Mouse (Mus musculus) embryonic facial prominence, embryonic 15.5 days (tissue): ENCODE results near the gene Miga1. TPM values are rescaled to one million over a fixed set of nuclear protein-coding genes. Genes with fewer than 3 reads are reported as not detected.
A peak's percentile ranks its signal among the peaks of the same experiment; 100 is the strongest.
"Not testable (repeated sequence)": the region's sequence is repeated elsewhere in the genome, so short reads cannot be mapped to it uniquely, and the experiment has no call there.

Experiments
- ATAC-seq: fragments of 200-750 bp; cut with Nextera tagmentation; 2 replicates; pipeline ENCODE4 v1.8.0; 2017; ENCODE audit warnings: low read depth, moderate TSS enrichment; ENCODE audit not compliant: insufficient number of reproducible peaks, low FRiP score, low TSS enrichment
- H3K27ac ChIP-seq: fragments of 300-500 bp; sonication (generic); replicated peaks from 2 replicates; pipeline ENCODE4 v1.5.1; 2015; ENCODE audit warnings: mild to moderate bottlenecking, inconsistent platforms
- H3K27me3 ChIP-seq: fragments of 300-500 bp; sonication (generic); 2 replicates; pipeline ENCODE4 v1.6.1; 2015; ENCODE audit warnings: inconsistent platforms
- H3K36me3 ChIP-seq: fragments of 300-500 bp; sonication (generic); 2 replicates; pipeline ENCODE4 v1.6.1; 2015; ENCODE audit warnings: mild to moderate bottlenecking, inconsistent platforms
- H3K4me1 ChIP-seq: fragments of 300-500 bp; sonication (generic); 2 replicates; pipeline ENCODE4 v1.6.1; 2015; ENCODE audit warnings: inconsistent platforms
- H3K4me2 ChIP-seq: fragments of 300-500 bp; sonication (generic); replicated peaks from 2 replicates; pipeline ENCODE4 v1.6.1; 2015; ENCODE audit warnings: mild to moderate bottlenecking, inconsistent platforms
- H3K4me3 ChIP-seq: fragments of 300-500 bp; sonication (generic); replicated peaks from 2 replicates; pipeline ENCODE4 v1.5.1; 2015; ENCODE audit warnings: mild to moderate bottlenecking, inconsistent platforms
- H3K9ac ChIP-seq: fragments of 300-500 bp; sonication (generic); 2 replicates; pipeline ENCODE4 v1.6.1; 2015; ENCODE audit warnings: inconsistent platforms
- H3K9me3 ChIP-seq: fragments of 300-500 bp; sonication (generic); replicated peaks from 2 replicates; pipeline ENCODE4 v1.6.1; 2016; ENCODE audit warnings: inconsistent platforms
- WGBS: fragments of 180-500 bp; shearing (Covaris S2); methylation state at CpG from one replicate; pipeline ENCODE4 v1.1.7; 2015; 5-methylcytosine and 5-hydroxymethylcytosine counted together
- polyA plus RNA-seq: library from polyadenylated mRNA; unstranded; fragments of >200 nt; fragmentation: Nextera tagmentation; extraction: Ambion mirVana; gene quantifications from 2 replicates; pipeline ENCODE4 v1.2.1, GENCODE M21; 2015

Miga1 gene
- polyA plus RNA-seq, 1 experiment from 2014 or later: 15.8 TPM

- no peaks in the 10 kb centered on the region for H3K36me3 ChIP-seq
- H3K9me3 ChIP-seq: no peaks in the 10 kb centered on the region
- peaks cover 15% of the 10 kb centered on the region for H3K4me1 ChIP-seq
- H3K4me3 ChIP-seq: peak overlapping the region; percentile 56
- 61% methylated on average over 12 of the region's 12 CpGs for WGBS
- H3K27me3 ChIP-seq: peaks cover 20% of the 10 kb centered on the region
- no peak overlapping the region; the same call in 1 of the 2 replicates for H3K9ac ChIP-seq
- peak overlapping the region; percentile 89 for H3K4me2 ChIP-seq
- H3K27ac ChIP-seq: no peak overlapping the region
- ATAC-seq: no peak
Observed at GRCm38 (mm10) chr3:152264830-152265229, 75.4 kb downstream of the Miga1 start.

- no peak overlapping the region for H3K27ac ChIP-seq
- no peak for ATAC-seq
- H3K4me3 ChIP-seq: 0 out of 2 replicates have a peak overlapping the region, but pooled peaks have one; percentile 56
- no peaks in the 10 kb centered on the region for H3K36me3 ChIP-seq
- no peak overlapping the region for H3K9ac ChIP-seq
- H3K4me1 ChIP-seq: peaks cover 15% of the 10 kb centered on the region
- H3K9me3 ChIP-seq: no peaks in the 10 kb centered on the region
- peaks cover 20% of the 10 kb centered on the region for H3K27me3 ChIP-seq
- 0 out of 2 replicates have a peak overlapping the region, but pooled peaks have one; percentile 89 for H3K4me2 ChIP-seq
- 56% methylated on average over 10 of the region's 10 CpGs for WGBS
Observed at GRCm38 (mm10) chr3:152264374-152264773, 75.8 kb downstream of the Miga1 start.

- Histone ChIP-seq H3K9me3 (no peaks in the 10 kb centered on the region), H3K4me2 (no peak overlapping the region), H3K9ac (no peak overlapping the region), H3K27ac (no peak overlapping the region), H3K36me3 (no peaks in the 10 kb centered on the region), H3K4me1 (peaks cover 15% of the 10 kb centered on the region), H3K4me3 (no peak overlapping the region), H3K27me3 (peaks cover 14% of the 10 kb centered on the region; the same call in 1 of the 2 replicates)
- WGBS: 23% methylated on average over 8 of the region's 8 CpGs
- no peak for ATAC-seq
Observed at GRCm38 (mm10) chr3:152261948-152262347, 78.3 kb downstream of the Miga1 start.

DNA sequence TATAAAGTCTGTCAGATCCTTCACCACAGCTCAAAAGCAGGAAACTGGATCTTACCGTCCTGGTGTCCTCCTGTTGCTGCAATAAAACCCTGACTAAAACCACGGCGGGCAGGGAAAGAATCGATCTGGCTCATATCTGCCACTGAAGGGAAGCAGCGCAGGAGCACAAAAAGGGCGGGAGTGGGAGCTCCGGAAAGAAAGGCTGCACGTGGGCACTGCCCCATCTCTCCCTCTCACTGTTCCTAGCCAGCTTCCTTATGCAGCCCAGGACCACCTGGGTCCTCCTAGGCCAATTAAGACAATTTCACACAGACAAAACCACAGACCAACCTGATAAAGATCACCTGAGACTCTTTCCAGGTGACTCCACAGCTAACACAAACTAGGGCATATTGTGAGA lies 78.8 kb downstream of the Miga1 start:
- Histone ChIP-seq H3K4me2 (no peak overlapping the region), H3K4me1 (peaks cover 15% of the 10 kb centered on the region), H3K9ac (no peak overlapping the region), H3K9me3 (no peaks in the 10 kb centered on the region), H3K27me3 (peaks cover 14% of the 10 kb centered on the region; the same call in 1 of the 2 replicates), H3K27ac (no peak overlapping the region), H3K4me3 (no peak overlapping the region), H3K36me3 (no peaks in the 10 kb centered on the region)
- ATAC-seq: no peak
- WGBS: 51% methylated on average over 8 of the region's 8 CpGs

DNA sequence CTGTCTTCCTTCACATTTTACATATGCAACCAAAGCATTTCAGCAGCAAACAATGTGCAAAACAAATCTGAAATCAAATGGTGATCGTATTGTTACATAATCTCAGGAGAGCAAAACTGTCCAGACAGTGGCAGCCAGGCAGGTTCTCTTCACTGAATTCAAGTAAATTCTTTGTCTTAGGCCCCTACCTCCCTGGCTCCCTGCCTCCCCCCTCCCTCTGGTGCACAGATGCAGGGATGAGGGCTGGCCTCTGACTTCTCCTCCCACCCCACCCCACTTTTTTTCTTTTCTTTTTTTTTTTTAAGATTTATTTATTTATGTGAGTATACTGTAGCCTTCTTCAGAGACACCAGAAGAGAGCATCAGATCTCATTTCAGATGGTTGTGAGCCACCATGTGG lies 79.8 kb downstream of the Miga1 start:
- no peak for ATAC-seq
- 84% methylated on average over 1 of the region's 1 CpGs for WGBS

GRCm38 (mm10) chr3:152259409-152259808 lies 80.8 kb downstream of the Miga1 start:
- H3K36me3 ChIP-seq, H3K4me1 ChIP-seq, H3K9ac ChIP-seq, H3K27ac ChIP-seq, ATAC-seq, H3K4me2 ChIP-seq, H3K9me3 ChIP-seq, H3K4me3 ChIP-seq: not testable (repeated sequence)
- H3K27me3 ChIP-seq: peaks cover 14% of the 10 kb centered on the region; the same call in 1 of the 2 replicates
- 29% methylated on average over 8 of the region's 9 CpGs for WGBS

More for the DNA sequence above, 79.8 kb downstream of the Miga1 start:
- H3K4me3 ChIP-seq: no peak overlapping the region
- H3K27ac ChIP-seq: no peak overlapping the region
- H3K27me3 ChIP-seq: peaks cover 14% of the 10 kb centered on the region; the same call in 1 of the 2 replicates
- no peak overlapping the region for H3K4me2 ChIP-seq
- H3K36me3 ChIP-seq: no peaks in the 10 kb centered on the region
- no peaks in the 10 kb centered on the region for H3K9me3 ChIP-seq
- peaks cover 7% of the 10 kb centered on the region; the same call in 1 of the 2 replicates for H3K4me1 ChIP-seq
- H3K9ac ChIP-seq: no peak overlapping the region

GRCm38 (mm10) chr3:152257528-152257927 lies 82.7 kb downstream of the Miga1 start:
- H3K4me3 ChIP-seq: no peak overlapping the region
- H3K36me3 ChIP-seq: no peaks in the 10 kb centered on the region
- H3K4me2 ChIP-seq: no peak overlapping the region
- no peak overlapping the region for H3K9ac ChIP-seq
- H3K27ac ChIP-seq: no peak overlapping the region
- no peaks in the 10 kb centered on the region for H3K9me3 ChIP-seq
- no peaks in the 10 kb centered on the region for H3K4me1 ChIP-seq
- no peak for ATAC-seq
- 82% methylated on average over 3 of the region's 3 CpGs for WGBS
- H3K27me3 ChIP-seq: peaks cover 7% of the 10 kb centered on the region; the same call in 1 of the 2 replicates

GRCm38 (mm10) chr3:152250487-152250886 lies 89.7 kb downstream of the Miga1 start:
- no peaks in the 10 kb centered on the region for H3K36me3 ChIP-seq
- no peak overlapping the region for H3K4me3 ChIP-seq
- H3K4me2 ChIP-seq: no peak overlapping the region
- WGBS: 81% methylated on average over 1 of the region's 1 CpGs
- no peak for ATAC-seq
- H3K4me1 ChIP-seq: no peaks in the 10 kb centered on the region
- H3K27me3 ChIP-seq: no peaks in the 10 kb centered on the region
- no peak overlapping the region for H3K27ac ChIP-seq
- no peaks in the 10 kb centered on the region for H3K9me3 ChIP-seq
- H3K9ac ChIP-seq: no peak overlapping the region

DNA sequence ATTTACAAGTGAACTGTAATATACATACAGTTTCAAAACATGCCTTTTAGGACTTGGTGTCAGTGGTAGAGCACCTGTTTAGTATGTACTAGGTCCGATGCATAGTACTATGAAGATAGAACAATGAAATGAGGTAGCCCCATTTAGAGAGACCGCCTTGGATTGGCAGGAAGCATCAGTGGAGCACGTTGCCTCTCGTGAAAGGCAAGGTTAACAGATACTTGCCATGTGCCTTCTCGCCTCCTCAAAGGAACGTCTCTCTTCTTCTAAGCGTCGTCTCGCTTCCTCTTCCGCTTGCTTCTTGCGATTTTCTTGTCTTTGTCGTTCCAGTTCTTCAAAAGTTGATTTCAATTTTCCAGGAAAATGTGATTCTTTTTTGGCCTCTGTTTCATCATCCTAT lies 92.5 kb downstream of the Miga1 start:
- no peak overlapping the region for H3K4me3 ChIP-seq
- H3K27ac ChIP-seq: no peak overlapping the region
- H3K27me3 ChIP-seq: no peaks in the 10 kb centered on the region
- ATAC-seq: no peak
- no peaks in the 10 kb centered on the region for H3K36me3 ChIP-seq
- H3K9ac ChIP-seq: no peak overlapping the region
- H3K4me1 ChIP-seq: no peaks in the 10 kb centered on the region
- H3K9me3 ChIP-seq: no peaks in the 10 kb centered on the region
- WGBS: 80% methylated on average over 12 of the region's 12 CpGs
- H3K4me2 ChIP-seq: no peak overlapping the region

- Histone ChIP-seq H3K27me3 (no peaks in the 10 kb centered on the region), H3K9me3 (no peaks in the 10 kb centered on the region), H3K4me2 (no peak overlapping the region), H3K36me3 (no peaks in the 10 kb centered on the region), H3K4me1 (no peaks in the 10 kb centered on the region), H3K9ac (no peak overlapping the region), H3K27ac (no peak overlapping the region), H3K4me3 (no peak overlapping the region)
- 74% methylated on average over 5 of the region's 5 CpGs for WGBS
- no peak for ATAC-seq
Observed at GRCm38 (mm10) chr3:152245273-152245910, 94.8 kb downstream of the Miga1 start.

- no peak overlapping the region for H3K4me2 ChIP-seq
- no peaks in the 10 kb centered on the region for H3K4me1 ChIP-seq
- WGBS: 72% methylated on average over 4 of the region's 4 CpGs
- no peaks in the 10 kb centered on the region for H3K27me3 ChIP-seq
- H3K4me3 ChIP-seq: no peak overlapping the region
- no peak overlapping the region for H3K9ac ChIP-seq
- H3K9me3 ChIP-seq: no peaks in the 10 kb centered on the region
- H3K36me3 ChIP-seq: peaks cover 8% of the 10 kb centered on the region
- ATAC-seq: no peak
- no peak overlapping the region for H3K27ac ChIP-seq
Observed at GRCm38 (mm10) chr3:152243304-152243703, 96.9 kb downstream of the Miga1 start.

GRCm38 (mm10) chr3:152241098-152241497 lies 99.1 kb downstream of the Miga1 start:
- H3K4me3 ChIP-seq: no peak overlapping the region
- no peak overlapping the region for H3K27ac ChIP-seq
- peaks cover 16% of the 10 kb centered on the region for H3K36me3 ChIP-seq
- H3K4me1 ChIP-seq: no peaks in the 10 kb centered on the region
- ATAC-seq: no peak
- H3K27me3 ChIP-seq: no peaks in the 10 kb centered on the region
- no peaks in the 10 kb centered on the region for H3K9me3 ChIP-seq
- WGBS: 76% methylated on average over 3 of the region's 3 CpGs
- no peak overlapping the region for H3K4me2 ChIP-seq
- H3K9ac ChIP-seq: no peak overlapping the region
